Mouse (Mus musculus) inflammation-experienced regulatory T-cells (primary cell): ENCODE data around the gene Btbd35f1. TPM values are rescaled to one million over a fixed set of nuclear protein-coding genes. Genes with fewer than 3 reads are reported as not detected.

Source experiments
- polyA plus RNA-seq, 2 experiments: library from polyadenylated mRNA; unstranded; fragments of 100-300 nt; shearing (Covaris generic); gene quantifications; one replicate each; pipeline ENCODE4 v1.2.1; 2017

Btbd35f1 gene
- not detected for polyA plus RNA-seq

DNA sequence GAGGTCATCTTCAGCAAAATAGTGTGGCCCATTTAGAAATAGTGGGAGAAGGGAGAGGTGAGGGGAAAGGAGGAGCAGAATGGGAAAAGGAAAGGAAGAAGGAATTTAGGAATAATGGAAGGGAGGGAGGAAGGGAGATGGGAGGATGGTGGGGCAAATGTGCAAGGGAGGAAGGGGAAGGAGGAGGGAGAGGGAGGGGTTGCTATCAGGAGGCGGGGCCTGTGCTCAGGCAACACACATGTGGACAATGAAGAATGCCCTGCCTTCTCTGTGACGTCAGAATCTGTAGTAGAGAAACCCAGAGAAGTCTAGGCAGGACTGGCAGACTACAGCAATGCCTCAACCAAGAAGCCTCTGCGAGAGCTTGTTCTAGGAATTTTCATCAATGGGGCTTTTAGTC lies at the start of gene Btbd35f1:
Gene Btbd35f1 (plus strand): TSS at position 301 of the 400 bp plus-strand sequence.

Other genes starting within 250 kb of the Btbd35f1 start
- gene Gm5926, start 90.7 kb downstream of the Btbd35f1 start, polyA plus RNA-seq = not detected
- gene Btbd35f21, start 166.1 kb downstream of the Btbd35f1 start, polyA plus RNA-seq = not detected